Mouse (Mus musculus) thymus, postnatal 36 days (tissue): Measurements from ENCODE around the gene Tmem50b.

Experiments used
- DNase-seq, 2 experiments: peaks; one replicate each; pipeline ENCODE4 v3.0.0; 2022; ENCODE audit warnings: mixed read lengths in 2 of 2

Gene Tmem50b

GRCm38 (mm10) chr16:91606958-91607357 is 9.4 kb upstream of the Tmem50b start:
- DNase-seq: no peak

GRCm38 (mm10) chr16:91605156-91605555 is 7.6 kb upstream of the Tmem50b start:
- DNase-seq: no peak

GRCm38 (mm10) chr16:91601693-91602092 is 4.1 kb upstream of the Tmem50b start:
- no peak for DNase-seq

- DNase-seq: no peak
Observed at GRCm38 (mm10) chr16:91601081-91601480, 3.5 kb upstream of the Tmem50b start.

- no peak for DNase-seq
Observed at GRCm38 (mm10) chr16:91599242-91599641, 1.6 kb upstream of the Tmem50b start.

- peak; percentile 31 to 53 for DNase-seq
Observed at GRCm38 (mm10) chr16:91596779-91597671, 575 bp downstream of the Tmem50b start.

- no peak for DNase-seq
Observed at GRCm38 (mm10) chr16:91596397-91596778, 1.2 kb downstream of the Tmem50b start.

GRCm38 (mm10) chr16:91595076-91595475 is 2.5 kb downstream of the Tmem50b start:
- DNase-seq: no peak

GRCm38 (mm10) chr16:91593262-91593661 is 4.3 kb downstream of the Tmem50b start:
- DNase-seq: peak; percentile 21 to 45

- no peak for DNase-seq
Observed at GRCm38 (mm10) chr16:91592162-91592561, 5.4 kb downstream of the Tmem50b start.

- DNase-seq: no peak
Observed at GRCm38 (mm10) chr16:91588703-91589102, 8.9 kb downstream of the Tmem50b start.

GRCm38 (mm10) chr16:91587730-91588453 is 9.7 kb downstream of the Tmem50b start:
- DNase-seq: peak; percentile 47 to 74

- no peak for DNase-seq
Observed at GRCm38 (mm10) chr16:91586244-91586643, 11.4 kb downstream of the Tmem50b start.

- DNase-seq: no peak
Observed at GRCm38 (mm10) chr16:91585617-91586016, 12.0 kb downstream of the Tmem50b start.

GRCm38 (mm10) chr16:91582307-91582706 is 15.3 kb downstream of the Tmem50b start:
- DNase-seq: peak; percentile 46 to 57

GRCm38 (mm10) chr16:91578980-91579720 is 18.4 kb downstream of the Tmem50b start:
- no peak for DNase-seq

- no peak for DNase-seq
Observed at GRCm38 (mm10) chr16:91575151-91575550, 22.4 kb downstream of the Tmem50b start.

GRCm38 (mm10) chr16:91571105-91571504 is 26.5 kb downstream of the Tmem50b start:
- no peak for DNase-seq

- DNase-seq: no peak
Observed at GRCm38 (mm10) chr16:91568960-91569359, 28.6 kb downstream of the Tmem50b start.

- DNase-seq: no peak
Observed at GRCm38 (mm10) chr16:91566002-91566401, 31.6 kb downstream of the Tmem50b start.

GRCm38 (mm10) chr16:91565292-91565951 is 32.2 kb downstream of the Tmem50b start:
- no peak for DNase-seq

- no peak for DNase-seq
Observed at GRCm38 (mm10) chr16:91564580-91565291, 32.9 kb downstream of the Tmem50b start.
